Mouse (Mus musculus): ENCODE data around the gene Hyal1.

- TF ChIP-seq MXI1 (IDR thresholded peaks at IDR 0.05; ENCODE audit: low read depth, low read length) (no peak), CTCF (conservative IDR thresholded peaks at IDR 0.05 in 1 of 2, IDR thresholded peaks at IDR 0.05 in 1 of 2; ENCODE audit: low read depth in 2 of 2, low read length in 2 of 2) (no peak)
Observed at GRCm38 (mm10) chr9:107544729-107545128, 32.0 kb upstream of the Hyal1 start.
